Mouse (Mus musculus): ENCODE results near the gene Gm37240.

Gm37240 gene

GRCm38 (mm10) chr3:84480006-84480897 lies 1407.1 kb downstream of the Gm37240 start, which contains the start of gene Fhdc1:
Fhdc1 (minus strand) TSS chr3:84480429.
- DNase-seq, result peak; percentile 13 to 27

GRCm38 (mm10) chr3:84479293-84480005 lies 1407.9 kb downstream of the Gm37240 start:
- DNase-seq, result peak in 1 of 2 experiments; percentile 13

- no peak for DNase-seq
These were observed 1408.4 kb downstream of the Gm37240 start for GRCm38 (mm10) chr3:84478896-84479292.

GRCm38 (mm10) chr3:84478195-84478594 lies 1409.1 kb downstream of the Gm37240 start:
- no peak for DNase-seq

GRCm38 (mm10) chr3:84477498-84477897 lies 1409.8 kb downstream of the Gm37240 start:
- DNase-seq, result no peak

GRCm38 (mm10) chr3:84474981-84475775 lies 1412.1 kb downstream of the Gm37240 start:
- no peak for DNase-seq

GRCm38 (mm10) chr3:84474398-84474797 lies 1412.9 kb downstream of the Gm37240 start:
- DNase-seq, result no peak

GRCm38 (mm10) chr3:84472955-84473354 lies 1414.4 kb downstream of the Gm37240 start:
- DNase-seq, result no peak

GRCm38 (mm10) chr3:84472527-84472926 lies 1414.8 kb downstream of the Gm37240 start:
- DNase-seq, result no peak

GRCm38 (mm10) chr3:84471146-84471545 lies 1416.2 kb downstream of the Gm37240 start:
- DNase-seq, result no peak

- no peak for DNase-seq
These were observed 1419.2 kb downstream of the Gm37240 start for GRCm38 (mm10) chr3:84468111-84468453.

- no peak for DNase-seq
These were observed 1419.8 kb downstream of the Gm37240 start for GRCm38 (mm10) chr3:84467419-84468110.

- DNase-seq, result no peak
These were observed 1421.4 kb downstream of the Gm37240 start for GRCm38 (mm10) chr3:84465822-84466500.

- no peak for DNase-seq
These were observed 1425.6 kb downstream of the Gm37240 start for GRCm38 (mm10) chr3:84461687-84462086.

- no peak for DNase-seq
These were observed 1426.4 kb downstream of the Gm37240 start for GRCm38 (mm10) chr3:84460952-84461351.

GRCm38 (mm10) chr3:84460499-84460898 lies 1426.8 kb downstream of the Gm37240 start:
- no peak for DNase-seq

- no peak for DNase-seq
These were observed 1431.4 kb downstream of the Gm37240 start for GRCm38 (mm10) chr3:84455733-84456417.

- DNase-seq, result no peak
These were observed 1436.7 kb downstream of the Gm37240 start for GRCm38 (mm10) chr3:84450651-84451050.

- DNase-seq, result no peak
These were observed 1438.3 kb downstream of the Gm37240 start for GRCm38 (mm10) chr3:84449015-84449414.

- no peak for DNase-seq
These were observed 1439.5 kb downstream of the Gm37240 start for GRCm38 (mm10) chr3:84447803-84448202.
